ENCODE assay signal across 8 mouse cellular contexts in genomic region chr5:134675956-134676759, GRCm38 (mm10). TPM values are rescaled to one million over a fixed set of nuclear protein-coding genes. Genes with fewer than 3 reads are reported as not detected.
DNase-seq lines count a peak whose midpoint lies in the region; ATAC-seq and TF ChIP-seq lines count a peak whose summit lies in the region.

No protein-coding gene starts in this region.

- WGBS in forebrain, embryonic 14.5 days = 2% methylated on average over 14 of the region's 14 CpGs
- 6% methylated on average over 14 of the region's 14 CpGs for WGBS in liver, postnatal 0 days (ENCODE audit: insufficient replicate concordance)
- WGBS in neural tube, embryonic 11.5 days = 2% methylated on average over 14 of the region's 14 CpGs

- DNase-seq in adrenal gland, postnatal 36 days = peak; percentile 86 to 90
- peak; percentile 88 for DNase-seq in forebrain, embryonic 14.5 days (ENCODE audit: low spot score)
- DNase-seq in heart, postnatal 25 days (ENCODE audit: low spot score) = peak; percentile 85
- DNase-seq in kidney, postnatal 4 days = peak; percentile 84 to 89
- peak; percentile 83 for DNase-seq in liver, postnatal 0 days
- peak; percentile 84 for DNase-seq in neural tube, embryonic 11.5 days (ENCODE audit: low spot score)
- DNase-seq in testis, postnatal 14 days (ENCODE audit: low spot score) = peak; percentile 73

- peak overlapping the region; percentile 71 for H3K27ac ChIP-seq in forebrain, embryonic 14.5 days (ENCODE audit: low read depth, low read length)
- H3K27ac ChIP-seq in liver, postnatal 0 days (ENCODE audit: low read depth) = peak overlapping the region; percentile 62
- H3K27ac ChIP-seq in neural tube, embryonic 11.5 days (ENCODE audit: low read depth, low read length) = peak overlapping the region; percentile 80

- no peaks in the 10 kb centered on the region for H3K9me3 ChIP-seq in forebrain, embryonic 14.5 days (replicated peaks; ENCODE audit: control insufficient read depth, low read length)
- no peaks in the 10 kb centered on the region for H3K9me3 ChIP-seq in liver, postnatal 0 days (ENCODE audit: low read length)
- H3K9me3 ChIP-seq in neural tube, embryonic 11.5 days (ENCODE audit: control insufficient read depth, low read length) = no peaks in the 10 kb centered on the region

- H3K27me3 ChIP-seq in forebrain, embryonic 14.5 days (replicated peaks; ENCODE audit: control insufficient read depth, insufficient read depth, low read length) = no peaks in the 10 kb centered on the region
- no peaks in the 10 kb centered on the region for H3K27me3 ChIP-seq in liver, postnatal 0 days (ENCODE audit: insufficient read depth, low read length)
- H3K27me3 ChIP-seq in neural tube, embryonic 11.5 days (ENCODE audit: control insufficient read depth, insufficient read depth, low read length) = no peaks in the 10 kb centered on the region

- peak; percentile 85 for ATAC-seq in CD4-positive, CD25-positive, alpha-beta regulatory T cell, adult 4 months
- peak; percentile 87 for ATAC-seq in forebrain, embryonic 14.5 days
- peak; percentile 73 for ATAC-seq in liver, postnatal 0 days
- peak; percentile 92 for ATAC-seq in neural tube, embryonic 11.5 days (ENCODE audit: insufficient read depth, low FRiP score, low TSS enrichment)

- intact Hi-C loops in heart, postnatal 25 days (cut with DNase I) = no loop called here

- peak overlapping the region; percentile 59 for H3K9ac ChIP-seq in forebrain, embryonic 14.5 days (ENCODE audit: low read length)
- peak overlapping the region; percentile 22; the same call in 1 of the 2 replicates for H3K9ac ChIP-seq in liver, postnatal 0 days (replicated peaks)
- peak overlapping the region; percentile 63 for H3K9ac ChIP-seq in neural tube, embryonic 11.5 days (ENCODE audit: low read length)

- H3K4me3 ChIP-seq in forebrain, embryonic 14.5 days (ENCODE audit: low read depth, low read length) = peak overlapping the region; percentile 19
- H3K4me3 ChIP-seq in liver, postnatal 0 days (ENCODE audit: low read depth, low read length) = peak overlapping the region; percentile 21
- H3K4me3 ChIP-seq in neural tube, embryonic 11.5 days (ENCODE audit: low read depth, low read length) = peak overlapping the region; percentile 28

- peaks cover 14% of the 10 kb centered on the region for H3K4me1 ChIP-seq in forebrain, embryonic 14.5 days (ENCODE audit: control insufficient read depth, insufficient read depth, low read length)
- H3K4me1 ChIP-seq in liver, postnatal 0 days (ENCODE audit: insufficient read depth) = peaks cover 40% of the 10 kb centered on the region
- H3K4me1 ChIP-seq in neural tube, embryonic 11.5 days (ENCODE audit: control insufficient read depth, insufficient read depth, low read length) = peaks cover 21% of the 10 kb centered on the region

- no peak for TF ChIP-seq CTCF in liver, postnatal 0 days (IDR thresholded peaks at IDR 0.05; ENCODE audit: low read depth)

- 0 out of 2 replicates have a peak, but pooled peaks have one; percentile 41 for TF ChIP-seq EP300 in liver, postnatal 0 days (IDR thresholded peaks at IDR 0.05; ENCODE audit: low read depth)

- peaks cover 14% of the 10 kb centered on the region for H3K36me3 ChIP-seq in forebrain, embryonic 14.5 days (ENCODE audit: control insufficient read depth, insufficient read depth, low read length)
- H3K36me3 ChIP-seq in liver, postnatal 0 days (replicated peaks; ENCODE audit: insufficient read depth, low read length) = no peaks in the 10 kb centered on the region
- no peaks in the 10 kb centered on the region; the same call in none of the 2 replicates for H3K36me3 ChIP-seq in neural tube, embryonic 11.5 days (ENCODE audit: control insufficient read depth, insufficient read depth, low read length)

- peak overlapping the region; percentile 49 for H3K4me2 ChIP-seq in forebrain, embryonic 14.5 days (ENCODE audit: low read length)
- H3K4me2 ChIP-seq in liver, postnatal 0 days (ENCODE audit: low read depth, low read length) = peak overlapping the region; percentile 68
- peak overlapping the region; percentile 53 for H3K4me2 ChIP-seq in neural tube, embryonic 11.5 days (ENCODE audit: low read depth)

RNA-seq across cellular contexts. Expression of gene Limk1, which starts 12.2 kb away (rescaled TPM):
- 1 to 10 TPM; 3.8 to 6.9 TPM for polyA plus RNA-seq in CD4-positive, CD25-positive, alpha-beta regulatory T cell, adult 4 months (2017; shearing (Covaris generic))
- total RNA-seq in adrenal gland, postnatal 36 days (2021) = 10 to 100 TPM; 19.5 to 22.6 TPM
- polyA plus RNA-seq in forebrain, embryonic 14.5 days (2014; fragmentation: Nextera tagmentation; extraction: Ambion mirVana) = 14.0 and 16.4 TPM in 2 replicates
- total RNA-seq in heart, postnatal 25 days (2021) = 1 to 10 TPM; 4.7 to 5.0 TPM
- polyA plus RNA-seq in liver, postnatal 0 days (2015; fragmentation: Nextera tagmentation; extraction: Ambion mirVana) = 0.59 and 0.73 TPM in 2 replicates
- polyA plus RNA-seq in neural tube, embryonic 11.5 days (2014; fragmentation: Nextera tagmentation; extraction: Ambion mirVana) = 10.3 and 11.4 TPM in 2 replicates

RNA-seq across cellular contexts. Expression of gene Eif4h, which starts 36.9 kb away (rescaled TPM):
- 10 to 100 TPM; 94.2 to 96.9 TPM for polyA plus RNA-seq in CD4-positive, CD25-positive, alpha-beta regulatory T cell, adult 4 months (2017; shearing (Covaris generic))
- 100 to 1,000 TPM; 288 to 289 TPM for total RNA-seq in adrenal gland, postnatal 36 days (2021)
- polyA plus RNA-seq in forebrain, embryonic 14.5 days (2014; fragmentation: Nextera tagmentation; extraction: Ambion mirVana) = 402 and 418 TPM in 2 replicates
- 100 to 1,000 TPM; 135 to 146 TPM for total RNA-seq in heart, postnatal 25 days (2021)
- polyA plus RNA-seq in liver, postnatal 0 days (2015; fragmentation: Nextera tagmentation; extraction: Ambion mirVana) = 124 and 132 TPM in 2 replicates
- polyA plus RNA-seq in neural tube, embryonic 11.5 days (2014; fragmentation: Nextera tagmentation; extraction: Ambion mirVana) = 457 and 469 TPM in 2 replicates

Comparison
In these comparisons a context has a peak if more than half of its experiments do, and no peak if none do; other contexts are left out.
1. Peak in every context shown above with its lines: DNase-seq, ATAC-seq, H3K4me3 ChIP-seq and H3K27ac ChIP-seq.